Mouse (Mus musculus) heart, embryonic 13.5 days (tissue): ENCODE data around the gene Cutc. TPM values are rescaled to one million over a fixed set of nuclear protein-coding genes. Genes with fewer than 3 reads are reported as not detected.

Experiments
- ATAC-seq: fragments of 200-750 bp; cut with Nextera tagmentation; 2 replicates; pipeline ENCODE4 v1.8.0; 2017; ENCODE audit warnings: moderate TSS enrichment; ENCODE audit not compliant: insufficient number of reproducible peaks, low FRiP score, low TSS enrichment; ENCODE audit errors: extremely low read depth
- H3K27ac ChIP-seq: fragments of 300-500 bp; sonication (generic); replicated peaks from 2 replicates; pipeline ENCODE4 v1.5.1; 2015; ENCODE audit warnings: moderate library complexity, mild to moderate bottlenecking, inconsistent platforms
- H3K27me3 ChIP-seq: fragments of 300-500 bp; sonication (generic); replicated peaks from 2 replicates; pipeline ENCODE4 v1.6.1; 2015; ENCODE audit warnings: mild to moderate bottlenecking, inconsistent platforms
- H3K36me3 ChIP-seq: fragments of 300-500 bp; sonication (generic); 2 replicates; pipeline ENCODE4 v1.6.1; 2015; ENCODE audit warnings: mild to moderate bottlenecking, inconsistent platforms
- H3K4me1 ChIP-seq: fragments of 300-500 bp; sonication (generic); 2 replicates; pipeline ENCODE4 v1.6.1; 2015; ENCODE audit warnings: inconsistent platforms
- H3K4me2 ChIP-seq: fragments of 300-500 bp; sonication (generic); 2 replicates; pipeline ENCODE4 v1.6.1; 2015; ENCODE audit warnings: inconsistent platforms, mild to moderate bottlenecking, moderate library complexity
- H3K4me3 ChIP-seq: fragments of 300-500 bp; sonication (generic); 2 replicates; pipeline ENCODE4 v1.5.1; 2015; ENCODE audit warnings: moderate library complexity, mild to moderate bottlenecking, inconsistent platforms
- H3K9ac ChIP-seq: fragments of 300-500 bp; sonication (generic); 2 replicates; pipeline ENCODE4 v1.6.1; 2015; ENCODE audit warnings: inconsistent platforms, mild to moderate bottlenecking, moderate library complexity
- H3K9me3 ChIP-seq: fragments of 300-500 bp; sonication (generic); 2 replicates; pipeline ENCODE4 v1.6.1; 2016; ENCODE audit warnings: inconsistent platforms
- WGBS: fragments of 180-500 bp; shearing (Covaris S2); methylation state at CpG from one replicate; pipeline ENCODE4 v1.1.7; 2015; ENCODE audit warnings: mixed read lengths; 5-methylcytosine and 5-hydroxymethylcytosine counted together
- polyA plus RNA-seq: library from polyadenylated mRNA; unstranded; fragments of >200 nt; fragmentation: Nextera tagmentation; extraction: Ambion mirVana; gene quantifications from 2 replicates; pipeline ENCODE4 v1.2.1, GENCODE M21; 2015

Cutc gene
- polyA plus RNA-seq, 1 experiment from 2014 or later, result 9.9 TPM

- ATAC-seq, result no peak
- Histone ChIP-seq H3K27me3 (no peaks in the 10 kb centered on the region), H3K36me3 (no peaks in the 10 kb centered on the region), H3K4me3 (no peak overlapping the region), H3K27ac (no peak overlapping the region), H3K9ac (no peak overlapping the region), H3K4me2 (no peak overlapping the region), H3K9me3 (no peaks in the 10 kb centered on the region), H3K4me1 (0 out of 2 replicates have a peak, but pooled peaks cover 4% of the 10 kb centered on the region)
- 25% methylated on average over 10 of the region's 10 CpGs for WGBS
Observed at GRCm38 (mm10) chr19:43775433-43775832, 22.6 kb downstream of the Cutc start.

- Histone ChIP-seq H3K27me3 (no peaks in the 10 kb centered on the region), H3K4me3 (no peak overlapping the region), H3K9ac (no peak overlapping the region), H3K4me1 (0 out of 2 replicates have a peak, but pooled peaks cover 4% of the 10 kb centered on the region), H3K9me3 (no peaks in the 10 kb centered on the region), H3K36me3 (no peaks in the 10 kb centered on the region), H3K4me2 (no peak overlapping the region), H3K27ac (no peak overlapping the region)
- no peak for ATAC-seq
- WGBS, result 75% methylated on average over 4 of the region's 4 CpGs
Observed at GRCm38 (mm10) chr19:43776561-43776960, 23.8 kb downstream of the Cutc start.

- Histone ChIP-seq H3K9me3 (no peaks in the 10 kb centered on the region), H3K27me3 (no peaks in the 10 kb centered on the region), H3K9ac (no peak overlapping the region), H3K27ac (no peak overlapping the region), H3K36me3 (no peaks in the 10 kb centered on the region), H3K4me1 (0 out of 2 replicates have a peak, but pooled peaks cover 4% of the 10 kb centered on the region), H3K4me2 (no peak overlapping the region), H3K4me3 (no peak overlapping the region)
- WGBS, result 67% methylated on average over 2 of the region's 2 CpGs
- no peak for ATAC-seq
Observed at GRCm38 (mm10) chr19:43777308-43777707, 24.5 kb downstream of the Cutc start.

- no peak overlapping the region for H3K27ac ChIP-seq
- 65% methylated on average over 5 of the region's 5 CpGs for WGBS
- H3K4me2 ChIP-seq, result no peak overlapping the region
- no peak overlapping the region for H3K4me3 ChIP-seq
- no peaks in the 10 kb centered on the region for H3K9me3 ChIP-seq
- no peak overlapping the region for H3K9ac ChIP-seq
- no peak for ATAC-seq
- 0 out of 2 replicates have a peak, but pooled peaks cover 2% of the 10 kb centered on the region for H3K4me1 ChIP-seq
- no peaks in the 10 kb centered on the region for H3K27me3 ChIP-seq
- no peaks in the 10 kb centered on the region for H3K36me3 ChIP-seq
Observed at GRCm38 (mm10) chr19:43780391-43780790, 27.6 kb downstream of the Cutc start.

GRCm38 (mm10) chr19:43781980-43782379 is 29.2 kb downstream of the Cutc start, which contains the start of gene Abcc2:
Gene Abcc2, plus strand, starts transcription at chr19:43782192.
- H3K4me1 ChIP-seq, result no peaks in the 10 kb centered on the region
- H3K4me3 ChIP-seq, result no peak within 1 kb of the TSS
- no peaks in the 10 kb centered on the region for H3K36me3 ChIP-seq
- ATAC-seq, result no peak
- no peaks in the 10 kb centered on the region for H3K27me3 ChIP-seq
- no peaks in the 10 kb centered on the region for H3K9me3 ChIP-seq
- no peak within 1 kb of the TSS for H3K9ac ChIP-seq
- 71% methylated on average over 3 of the region's 3 CpGs for WGBS
- no peak within 1 kb of the TSS for H3K27ac ChIP-seq
- no peak within 1 kb of the TSS for H3K4me2 ChIP-seq

GRCm38 (mm10) chr19:43784761-43785160 is 32.0 kb downstream of the Cutc start:
- no peaks in the 10 kb centered on the region for H3K36me3 ChIP-seq
- peaks cover 3% of the 10 kb centered on the region; the same call in 1 of the 2 replicates for H3K27me3 ChIP-seq
- no peaks in the 10 kb centered on the region for H3K4me1 ChIP-seq
- H3K9ac ChIP-seq, result no peak overlapping the region
- no peaks in the 10 kb centered on the region for H3K9me3 ChIP-seq
- no peak overlapping the region for H3K27ac ChIP-seq
- no peak overlapping the region for H3K4me3 ChIP-seq
- no peak for ATAC-seq
- 70% methylated on average over 8 of the region's 8 CpGs for WGBS
- H3K4me2 ChIP-seq, result no peak overlapping the region

- WGBS, result 68% methylated on average over 13 of the region's 13 CpGs
- Histone ChIP-seq H3K4me1 (no peaks in the 10 kb centered on the region), H3K4me3 (no peak overlapping the region), H3K9me3 (no peaks in the 10 kb centered on the region), H3K27ac (no peak overlapping the region), H3K27me3 (peaks cover 3% of the 10 kb centered on the region; the same call in 1 of the 2 replicates), H3K36me3 (no peaks in the 10 kb centered on the region), H3K9ac (no peak overlapping the region), H3K4me2 (no peak overlapping the region)
- no peak for ATAC-seq
Observed at GRCm38 (mm10) chr19:43786249-43787026, 33.6 kb downstream of the Cutc start.

- no peak for ATAC-seq
- Histone ChIP-seq H3K9ac (no peak overlapping the region), H3K4me3 (no peak overlapping the region), H3K36me3 (no peaks in the 10 kb centered on the region), H3K27me3 (peaks cover 3% of the 10 kb centered on the region; the same call in 1 of the 2 replicates), H3K4me1 (no peaks in the 10 kb centered on the region), H3K4me2 (no peak overlapping the region), H3K9me3 (no peaks in the 10 kb centered on the region), H3K27ac (no peak overlapping the region)
- 73% methylated on average over 7 of the region's 7 CpGs for WGBS
Observed at GRCm38 (mm10) chr19:43789817-43790216, 37.0 kb downstream of the Cutc start.

GRCm38 (mm10) chr19:43792537-43792936 is 39.7 kb downstream of the Cutc start:
- WGBS, result 79% methylated on average over 4 of the region's 4 CpGs
- H3K27ac ChIP-seq, result no peak overlapping the region
- no peak for ATAC-seq
- peaks cover 3% of the 10 kb centered on the region; the same call in 1 of the 2 replicates for H3K27me3 ChIP-seq
- no peaks in the 10 kb centered on the region for H3K9me3 ChIP-seq
- H3K4me1 ChIP-seq, result no peaks in the 10 kb centered on the region
- H3K4me2 ChIP-seq, result no peak overlapping the region
- H3K9ac ChIP-seq, result no peak overlapping the region
- no peak overlapping the region for H3K4me3 ChIP-seq
- no peaks in the 10 kb centered on the region for H3K36me3 ChIP-seq

- peaks cover 2% of the 10 kb centered on the region; the same call in 1 of the 2 replicates for H3K27me3 ChIP-seq
- no peak overlapping the region for H3K27ac ChIP-seq
- H3K4me1 ChIP-seq, result no peaks in the 10 kb centered on the region
- H3K4me2 ChIP-seq, result no peak overlapping the region
- no peak overlapping the region for H3K4me3 ChIP-seq
- WGBS, result 79% methylated on average over 1 of the region's 1 CpGs
- no peaks in the 10 kb centered on the region for H3K9me3 ChIP-seq
- ATAC-seq, result no peak
- no peaks in the 10 kb centered on the region for H3K36me3 ChIP-seq
- H3K9ac ChIP-seq, result no peak overlapping the region
Observed at GRCm38 (mm10) chr19:43793951-43794350, 41.2 kb downstream of the Cutc start.

GRCm38 (mm10) chr19:43795511-43795910 is 42.7 kb downstream of the Cutc start:
- no peak for ATAC-seq
- WGBS, result 72% methylated on average over 8 of the region's 8 CpGs

GRCm38 (mm10) chr19:43797216-43797615 is 44.4 kb downstream of the Cutc start:
- no peak overlapping the region for H3K4me3 ChIP-seq
- no peaks in the 10 kb centered on the region for H3K36me3 ChIP-seq
- H3K27me3 ChIP-seq, result no peaks in the 10 kb centered on the region
- H3K27ac ChIP-seq, result no peak overlapping the region
- no peak overlapping the region for H3K4me2 ChIP-seq
- WGBS, result 67% methylated on average over 5 of the region's 5 CpGs
- ATAC-seq, result no peak
- no peaks in the 10 kb centered on the region for H3K9me3 ChIP-seq
- no peaks in the 10 kb centered on the region for H3K4me1 ChIP-seq
- no peak overlapping the region for H3K9ac ChIP-seq

More at GRCm38 (mm10) chr19:43795511-43795910, 42.7 kb downstream of the Cutc start:
- Histone ChIP-seq H3K9ac (no peak overlapping the region), H3K4me1 (no peaks in the 10 kb centered on the region), H3K27me3 (no peaks in the 10 kb centered on the region), H3K4me3 (no peak overlapping the region), H3K9me3 (no peaks in the 10 kb centered on the region), H3K4me2 (no peak overlapping the region), H3K36me3 (no peaks in the 10 kb centered on the region), H3K27ac (no peak overlapping the region)
